8 mouse cellular contexts compared by ENCODE assay signal in genomic region chr4:139622373-139623282, GRCm38 (mm10). TPM values are rescaled to one million over a fixed set of nuclear protein-coding genes. Genes with fewer than 3 reads are reported as not detected.
DNase-seq lines count a peak whose midpoint lies in the region; ATAC-seq and TF ChIP-seq lines count a peak whose summit lies in the region.

Gene Aldh4a1 (plus strand): TSS chr4:139622866.

- H3K9me3 ChIP-seq in forebrain, embryonic 10.5 days = no peaks in the 10 kb centered on the region
- H3K9me3 ChIP-seq in heart, embryonic 15.5 days (replicated peaks) = no peaks in the 10 kb centered on the region
- no peaks in the 10 kb centered on the region for H3K9me3 ChIP-seq in liver, embryonic 14.5 days (ENCODE audit: control insufficient read depth, low read length)
- no peaks in the 10 kb centered on the region for H3K9me3 ChIP-seq in neural tube, embryonic 11.5 days (ENCODE audit: control insufficient read depth, low read length)
- no peaks in the 10 kb centered on the region for H3K9me3 ChIP-seq in stomach, postnatal 0 days (ENCODE audit: control insufficient read depth, low read length)

- DNase-seq in CD8-positive naive resting alpha-beta T cell, adult 2 months (ENCODE audit: low read depth in 2 of 2, low spot score in 2 of 2) = peak; percentile 80 to 81
- DNase-seq in c-Kit-positive CD71-negative TER-119-negative erythroid progenitor cells, embryonic 14.5 days (ENCODE audit: low read depth) = peak; percentile 86
- DNase-seq in forebrain, embryonic 10.5 days (ENCODE audit: extremely low spot score, low spot score) = peak; percentile 90
- DNase-seq in kidney, postnatal 25 days = peak; percentile 93 to 99
- DNase-seq in liver, embryonic 14.5 days (ENCODE audit: low read depth in 3 of 3, low spot score in 3 of 3) = peak; percentile 91 to 92 (median 92)
- peak; percentile 89 for DNase-seq in neural tube, embryonic 11.5 days (ENCODE audit: low spot score)
- DNase-seq in stomach, postnatal 0 days (ENCODE audit: low spot score) = peak; percentile 92

- peak; percentile 99 for ATAC-seq in heart, embryonic 15.5 days (replicated peaks; ENCODE audit: insufficient number of reproducible peaks, insufficient read depth, low FRiP score, low read depth)
- ATAC-seq in liver, embryonic 14.5 days (ENCODE audit: insufficient read depth) = peak; percentile 98
- peak; percentile 99 for ATAC-seq in neural tube, embryonic 11.5 days (ENCODE audit: insufficient read depth, low FRiP score, low TSS enrichment)
- peak; percentile 99 for ATAC-seq in stomach, postnatal 0 days (ENCODE audit: low FRiP score, low TSS enrichment)

- peak within 1 kb of the TSS; percentile 94 for H3K27ac ChIP-seq in forebrain, embryonic 10.5 days
- peak within 1 kb of the TSS; percentile 85 for H3K27ac ChIP-seq in heart, embryonic 15.5 days
- H3K27ac ChIP-seq in liver, embryonic 14.5 days = peak within 1 kb of the TSS; percentile 66
- peak within 1 kb of the TSS; percentile 62 for H3K27ac ChIP-seq in neural tube, embryonic 11.5 days (ENCODE audit: low read depth, low read length)
- peak within 1 kb of the TSS; percentile 88 for H3K27ac ChIP-seq in stomach, postnatal 0 days (replicated peaks)

- 0 out of 2 replicates have a peak, but pooled peaks have one; percentile 4 for TF ChIP-seq CTCF in liver, embryonic 14.5 days (IDR thresholded peaks at IDR 0.05; ENCODE audit: low read depth)
- TF ChIP-seq CTCF in stomach, postnatal 0 days (IDR thresholded peaks at IDR 0.05; ENCODE audit: low read depth) = no peak; the same call in 1 of the 2 replicates

- H3K9ac ChIP-seq in heart, embryonic 15.5 days = peak within 1 kb of the TSS; percentile 76
- peak within 1 kb of the TSS; percentile 74 for H3K9ac ChIP-seq in liver, embryonic 14.5 days (replicated peaks)
- H3K9ac ChIP-seq in neural tube, embryonic 11.5 days (ENCODE audit: low read length) = peak within 1 kb of the TSS; percentile 64
- peak within 1 kb of the TSS; percentile 73 for H3K9ac ChIP-seq in stomach, postnatal 0 days (ENCODE audit: low read length)

- H3K36me3 ChIP-seq in forebrain, embryonic 10.5 days (replicated peaks) = peaks cover 2% of the 10 kb centered on the region; the same call in 1 of the 2 replicates
- H3K36me3 ChIP-seq in heart, embryonic 15.5 days = no peaks in the 10 kb centered on the region
- H3K36me3 ChIP-seq in liver, embryonic 14.5 days (replicated peaks; ENCODE audit: control insufficient read depth, insufficient read depth, low read depth) = no peaks in the 10 kb centered on the region
- H3K36me3 ChIP-seq in neural tube, embryonic 11.5 days (ENCODE audit: control insufficient read depth, insufficient read depth, low read length) = no peaks in the 10 kb centered on the region
- 0 out of 2 replicates have a peak, but pooled peaks cover 2% of the 10 kb centered on the region for H3K36me3 ChIP-seq in stomach, postnatal 0 days (ENCODE audit: control insufficient read depth, insufficient read depth, low read length)

- H3K4me3 ChIP-seq in forebrain, embryonic 10.5 days = peak within 1 kb of the TSS; percentile 73
- peak within 1 kb of the TSS; percentile 80 for H3K4me3 ChIP-seq in heart, embryonic 15.5 days
- H3K4me3 ChIP-seq in liver, embryonic 14.5 days (ENCODE audit: insufficient read depth in 1 of 2, low read depth in 2 of 2, low read length in 2 of 2) = peak within 1 kb of the TSS; percentile 70 to 79
- peak within 1 kb of the TSS; percentile 63 for H3K4me3 ChIP-seq in neural tube, embryonic 11.5 days (ENCODE audit: low read depth, low read length)
- peak within 1 kb of the TSS; percentile 70 for H3K4me3 ChIP-seq in stomach, postnatal 0 days (ENCODE audit: low read depth, low read length)

- 0 out of 2 replicates have a peak, but pooled peaks cover 9% of the 10 kb centered on the region for H3K27me3 ChIP-seq in forebrain, embryonic 10.5 days (ENCODE audit: poor library complexity, severe bottlenecking)
- H3K27me3 ChIP-seq in heart, embryonic 15.5 days = no peaks in the 10 kb centered on the region
- H3K27me3 ChIP-seq in liver, embryonic 14.5 days (ENCODE audit: control insufficient read depth, insufficient read depth, low read length) = no peaks in the 10 kb centered on the region
- no peaks in the 10 kb centered on the region for H3K27me3 ChIP-seq in neural tube, embryonic 11.5 days (ENCODE audit: control insufficient read depth, insufficient read depth, low read length)
- no peaks in the 10 kb centered on the region for H3K27me3 ChIP-seq in stomach, postnatal 0 days (ENCODE audit: control insufficient read depth, insufficient read depth, low read length)

- 1% methylated on average over 33 of the region's 38 CpGs for WGBS in forebrain, embryonic 10.5 days
- under 1% methylated on average over 33 of the region's 38 CpGs for WGBS in heart, embryonic 15.5 days
- WGBS in liver, embryonic 14.5 days (ENCODE audit: insufficient replicate concordance) = 0% methylated on average over 32 of the region's 38 CpGs
- WGBS in neural tube, embryonic 11.5 days = 1% methylated on average over 29 of the region's 38 CpGs
- 0% methylated on average over 37 of the region's 38 CpGs for WGBS in stomach, postnatal 0 days

- peak; percentile 69 for TF ChIP-seq EP300 in liver, embryonic 14.5 days (IDR thresholded peaks at IDR 0.05; ENCODE audit: low read depth)
- peak; percentile 83 for TF ChIP-seq EP300 in stomach, postnatal 0 days (optimal IDR thresholded peaks at IDR 0.05)

- peaks cover 30% of the 10 kb centered on the region for H3K4me1 ChIP-seq in forebrain, embryonic 10.5 days
- H3K4me1 ChIP-seq in heart, embryonic 15.5 days (replicated peaks) = peaks cover 17% of the 10 kb centered on the region
- peaks cover 2 to 11% of the 10 kb centered on the region in 2 experiments; a peak in 3 of 4 replicates for H3K4me1 ChIP-seq in liver, embryonic 14.5 days (replicated peaks; ENCODE audit: control insufficient read depth in 2 of 2, insufficient read depth in 2 of 2, low read length in 1 of 2)
- peaks cover 9% of the 10 kb centered on the region; the same call in 1 of the 2 replicates for H3K4me1 ChIP-seq in neural tube, embryonic 11.5 days (ENCODE audit: control insufficient read depth, insufficient read depth, low read length)
- 0 out of 2 replicates have a peak, but pooled peaks cover 2% of the 10 kb centered on the region for H3K4me1 ChIP-seq in stomach, postnatal 0 days (replicated peaks; ENCODE audit: control insufficient read depth, insufficient read depth)

- peak within 1 kb of the TSS; percentile 86 for H3K4me2 ChIP-seq in heart, embryonic 15.5 days
- H3K4me2 ChIP-seq in liver, embryonic 14.5 days (ENCODE audit: low read depth) = peak within 1 kb of the TSS; percentile 96
- H3K4me2 ChIP-seq in neural tube, embryonic 11.5 days (ENCODE audit: low read depth) = peak within 1 kb of the TSS; percentile 86
- H3K4me2 ChIP-seq in stomach, postnatal 0 days (replicated peaks; ENCODE audit: low read depth) = peak within 1 kb of the TSS; percentile 98

RNA-seq across cellular contexts. Expression of gene Aldh4a1, which starts in this region (rescaled TPM):
- 22.7 and 22.8 TPM in 2 replicates for polyA plus RNA-seq in forebrain, embryonic 10.5 days (2016; fragmentation: Nextera tagmentation; extraction: Ambion mirVana)
- polyA plus RNA-seq in heart, embryonic 15.5 days (2015; fragmentation: Nextera tagmentation; extraction: Ambion mirVana) = 25.2 and 33.2 TPM in 2 replicates
- polyA plus RNA-seq in liver, embryonic 14.5 days (2012; rRNA removed) = 31.1 and 31.6 TPM in 2 replicates
- 29.9 and 37.1 TPM in 2 replicates for polyA plus RNA-seq in liver, embryonic 14.5 days (2014; fragmentation: Nextera tagmentation; extraction: Ambion mirVana)
- 13.9 and 16.2 TPM in 2 replicates for polyA plus RNA-seq in neural tube, embryonic 11.5 days (2014; fragmentation: Nextera tagmentation; extraction: Ambion mirVana)
- 12.9 and 14.7 TPM in 2 replicates for polyA plus RNA-seq in stomach, postnatal 0 days (2015; fragmentation: Nextera tagmentation; extraction: Ambion mirVana)

Comparison
In these comparisons a context has a peak if more than half of its experiments do, and no peak if none do; other contexts are left out.
1. Peak in every context shown above with its lines: DNase-seq, ATAC-seq, H3K4me3 ChIP-seq and H3K27ac ChIP-seq.